Mouse (Mus musculus): ENCODE results near the gene Fam171a1. TPM values are rescaled to one million over a fixed set of nuclear protein-coding genes. Genes with fewer than 3 reads are reported as not detected.
A peak's percentile ranks its signal among the peaks of the same experiment; 100 is the strongest.
"Not testable (repeated sequence)": the region's sequence is repeated elsewhere in the genome, so short reads cannot be mapped to it uniquely, and the experiment has no call there.

Fam171a1 gene
- total RNA-seq (2021), result 10 to 100 TPM; 71.0 to 74.3 TPM

- no peak for DNase-seq (ENCODE audit: low spot score in 2 of 2)
- intact Hi-C loops (cut with DNase I), result loop anchor here (10.0 kb wide), 1 partner anchor 301 kb away; no protein-coding TSS in a partner anchor
Observed at GRCm38 (mm10) chr2:3113866-3114265, at the start of gene Fam171a1. Fam171a1 (plus strand) TSS chr2:3114224.

- intact Hi-C loops (cut with DNase I), result no loop called here
- no peak for DNase-seq (ENCODE audit: low spot score in 2 of 2)
Observed at GRCm38 (mm10) chr2:3069140-3069539, 44.9 kb upstream of the Fam171a1 start.

GRCm38 (mm10) chr2:3088361-3088760, 25.7 kb upstream of the Fam171a1 start:
- intact Hi-C loops (cut with DNase I); DNase-seq (ENCODE audit: low spot score in 2 of 2): not testable (repeated sequence)

- intact Hi-C loops (cut with DNase I), result no loop called here
- DNase-seq (ENCODE audit: low spot score in 2 of 2), result no peak
Observed at GRCm38 (mm10) chr2:3089274-3089673, 24.8 kb upstream of the Fam171a1 start.

- DNase-seq (ENCODE audit: low spot score in 2 of 2), result no peak
- intact Hi-C loops (cut with DNase I), result no loop called here
Observed at GRCm38 (mm10) chr2:3096101-3096500, 17.9 kb upstream of the Fam171a1 start.

GRCm38 (mm10) chr2:3099971-3100370, 14.1 kb upstream of the Fam171a1 start:
- intact Hi-C loops (cut with DNase I), result no loop called here
- no peak for DNase-seq (ENCODE audit: low spot score in 2 of 2)

- DNase-seq (ENCODE audit: low spot score in 2 of 2), result no peak
- intact Hi-C loops (cut with DNase I), result no loop called here
Observed at GRCm38 (mm10) chr2:3101292-3101957, 12.6 kb upstream of the Fam171a1 start.

- DNase-seq (ENCODE audit: low spot score in 2 of 2), result no peak
- intact Hi-C loops (cut with DNase I), result no loop called here
Observed at GRCm38 (mm10) chr2:3102360-3102759, 11.7 kb upstream of the Fam171a1 start.

GRCm38 (mm10) chr2:3107471-3107870, 6.6 kb upstream of the Fam171a1 start:
- peak in 1 of 2 experiments; percentile 68 for DNase-seq (ENCODE audit: low spot score in 2 of 2)
- intact Hi-C loops (cut with DNase I), result no loop called here

GRCm38 (mm10) chr2:3108431-3108830, 5.6 kb upstream of the Fam171a1 start:
- DNase-seq (ENCODE audit: low spot score in 2 of 2), result no peak
- intact Hi-C loops (cut with DNase I), result no loop called here

GRCm38 (mm10) chr2:3108834-3109233, 5.2 kb upstream of the Fam171a1 start:
- DNase-seq (ENCODE audit: low spot score in 2 of 2), result no peak
- intact Hi-C loops (cut with DNase I), result no loop called here

GRCm38 (mm10) chr2:3117855-3118202, 3.8 kb downstream of the Fam171a1 start:
- intact Hi-C loops (cut with DNase I), result loop anchor here (1.0 to 10.0 kb wide), 6 partner anchors 55 to 297 kb away; partner anchors contain the start of genes Nmt2 and Rpp38
- no peak for DNase-seq (ENCODE audit: low spot score in 2 of 2)

GRCm38 (mm10) chr2:3118203-3118941, 4.3 kb downstream of the Fam171a1 start:
- DNase-seq (ENCODE audit: low spot score in 2 of 2), result peak; percentile 90 to 91
- intact Hi-C loops (cut with DNase I), result loop anchor here (1.0 to 10.0 kb wide), 6 partner anchors 54 to 296 kb away; partner anchors contain the start of genes Nmt2 and Rpp38

GRCm38 (mm10) chr2:3118969-3119368, 4.9 kb downstream of the Fam171a1 start:
- DNase-seq (ENCODE audit: low spot score in 2 of 2), result no peak
- intact Hi-C loops (cut with DNase I), result loop anchor here (1.0 to 10.0 kb wide), 6 partner anchors 54 to 296 kb away; partner anchors contain the start of genes Nmt2 and Rpp38

GRCm38 (mm10) chr2:3119371-3119935, 5.4 kb downstream of the Fam171a1 start:
- DNase-seq (ENCODE audit: low spot score in 2 of 2), result no peak
- intact Hi-C loops (cut with DNase I), result loop anchor here (2.0 to 10.0 kb wide), 3 partner anchors 53 to 295 kb away; partner anchors contain the start of gene Nmt2

GRCm38 (mm10) chr2:3122571-3122970, 8.5 kb downstream of the Fam171a1 start:
- DNase-seq (ENCODE audit: low spot score in 2 of 2), result no peak
- intact Hi-C loops (cut with DNase I), result no loop called here

GRCm38 (mm10) chr2:3127256-3127883, 13.3 kb downstream of the Fam171a1 start:
- no peak for DNase-seq (ENCODE audit: low spot score in 2 of 2)
- intact Hi-C loops (cut with DNase I), result no loop called here

GRCm38 (mm10) chr2:3128344-3128871, 14.4 kb downstream of the Fam171a1 start:
- DNase-seq (ENCODE audit: low spot score in 2 of 2), result no peak
- intact Hi-C loops (cut with DNase I), result no loop called here

- no peak for DNase-seq (ENCODE audit: low spot score in 2 of 2)
- intact Hi-C loops (cut with DNase I), result no loop called here
Observed at GRCm38 (mm10) chr2:3128910-3129309, 14.9 kb downstream of the Fam171a1 start.

GRCm38 (mm10) chr2:3132473-3132872, 18.4 kb downstream of the Fam171a1 start:
- intact Hi-C loops (cut with DNase I), result no loop called here
- DNase-seq (ENCODE audit: low spot score in 2 of 2), result peak in 1 of 2 experiments; percentile 44
